Mouse (Mus musculus): ENCODE measurements around the gene Pan3. TPM values are rescaled to one million over a fixed set of nuclear protein-coding genes. Genes with fewer than 3 reads are reported as not detected.

Pan3 gene
- total RNA-seq, 1 experiment from 2014 or later = 387 TPM

DNA sequence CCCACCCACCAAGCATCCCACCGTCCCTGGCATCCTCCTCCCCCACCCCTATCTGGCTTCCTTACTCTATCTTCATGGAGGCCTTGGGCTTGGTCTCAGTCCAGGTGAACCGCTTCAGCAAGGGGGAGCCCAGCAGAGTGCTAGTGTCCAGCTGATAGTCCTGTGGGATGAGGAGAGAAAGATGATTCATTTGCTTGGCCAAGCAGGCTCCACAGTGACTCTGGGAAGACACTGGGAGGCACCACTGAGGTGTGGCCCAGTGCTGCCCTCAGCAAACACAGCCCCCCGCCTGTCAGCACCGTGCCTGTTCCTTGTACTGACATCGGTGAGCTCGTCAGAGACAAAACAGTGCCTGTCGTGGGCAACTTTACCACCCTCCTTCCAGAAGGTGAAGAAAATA is 136.4 kb downstream of the Pan3 start:
- no peak for ATAC-seq (replicated peaks in 1 of 2; ENCODE audit: insufficient read depth in 1 of 2, low FRiP score in 2 of 2, low TSS enrichment in 1 of 2, low read depth in 1 of 2, poor library complexity in 2 of 2, severe bottlenecking in 2 of 2)

DNA sequence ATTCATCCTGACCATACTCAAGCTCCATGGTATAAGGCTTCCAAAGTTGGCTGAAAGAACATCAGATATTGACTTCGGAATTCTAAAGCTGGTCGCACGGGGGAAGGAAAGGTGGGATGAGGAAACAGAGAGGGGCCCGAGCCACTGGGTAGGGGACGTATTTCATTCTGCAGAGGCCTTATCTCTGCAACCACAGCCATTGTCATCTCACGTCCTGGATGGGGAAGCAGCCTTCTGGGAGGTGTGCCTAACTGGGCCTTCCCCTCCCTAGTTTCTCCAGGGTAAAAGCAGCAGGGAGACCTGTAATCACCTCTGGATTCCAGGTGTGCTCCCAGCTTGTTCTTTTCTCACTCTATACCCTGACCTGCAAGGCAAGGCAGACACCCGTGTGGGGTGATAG is 142.7 kb downstream of the Pan3 start:
- no peak for ATAC-seq (replicated peaks in 1 of 2; ENCODE audit: insufficient read depth in 1 of 2, low FRiP score in 2 of 2, low TSS enrichment in 1 of 2, low read depth in 1 of 2, poor library complexity in 2 of 2, severe bottlenecking in 2 of 2)

DNA sequence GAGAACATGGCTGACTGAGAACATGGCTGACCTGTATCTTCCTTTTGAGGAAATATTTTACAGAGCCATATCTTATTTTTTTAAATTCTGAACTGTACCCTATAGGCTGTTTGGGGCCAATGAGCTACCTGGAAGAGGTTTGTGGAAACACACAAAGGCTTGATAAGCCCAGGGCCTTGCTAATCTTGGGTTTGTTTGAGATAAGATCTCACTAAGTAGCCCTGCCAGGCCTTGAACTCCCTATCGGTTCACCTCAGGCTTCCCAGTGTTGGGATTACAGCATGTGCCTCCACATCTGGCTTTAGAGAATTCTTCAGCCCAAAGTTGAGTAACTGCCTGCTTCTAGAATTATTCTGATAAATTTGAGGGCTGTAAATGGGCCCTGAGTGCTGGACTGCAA is 143.6 kb downstream of the Pan3 start:
- ATAC-seq (replicated peaks in 1 of 2; ENCODE audit: insufficient read depth in 1 of 2, low FRiP score in 2 of 2, low TSS enrichment in 1 of 2, low read depth in 1 of 2, poor library complexity in 2 of 2, severe bottlenecking in 2 of 2) = no peak

DNA sequence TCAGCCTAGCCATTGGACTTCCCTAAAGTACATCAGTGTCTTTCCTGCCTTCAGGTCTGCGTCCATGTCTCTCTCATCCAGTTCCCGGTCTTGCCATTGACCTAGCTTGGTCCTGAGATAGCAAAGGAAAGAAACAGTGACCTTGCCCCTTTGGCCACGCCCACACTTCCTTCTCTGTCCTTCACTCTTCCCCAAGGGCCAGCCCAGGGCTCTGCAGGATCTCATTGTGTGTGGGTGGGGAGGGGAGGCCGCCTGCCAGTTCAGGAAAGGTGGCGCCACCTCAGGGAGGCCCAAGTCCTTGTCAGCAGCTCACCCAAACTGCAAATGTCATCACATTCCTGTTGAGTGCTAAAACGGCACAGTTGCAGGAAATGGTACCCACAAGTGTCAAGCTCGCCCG is 144.6 kb downstream of the Pan3 start:
- ATAC-seq (replicated peaks in 1 of 2; ENCODE audit: insufficient read depth in 1 of 2, low FRiP score in 2 of 2, low TSS enrichment in 1 of 2, low read depth in 1 of 2, poor library complexity in 2 of 2, severe bottlenecking in 2 of 2) = peak; percentile 77 to 87

DNA sequence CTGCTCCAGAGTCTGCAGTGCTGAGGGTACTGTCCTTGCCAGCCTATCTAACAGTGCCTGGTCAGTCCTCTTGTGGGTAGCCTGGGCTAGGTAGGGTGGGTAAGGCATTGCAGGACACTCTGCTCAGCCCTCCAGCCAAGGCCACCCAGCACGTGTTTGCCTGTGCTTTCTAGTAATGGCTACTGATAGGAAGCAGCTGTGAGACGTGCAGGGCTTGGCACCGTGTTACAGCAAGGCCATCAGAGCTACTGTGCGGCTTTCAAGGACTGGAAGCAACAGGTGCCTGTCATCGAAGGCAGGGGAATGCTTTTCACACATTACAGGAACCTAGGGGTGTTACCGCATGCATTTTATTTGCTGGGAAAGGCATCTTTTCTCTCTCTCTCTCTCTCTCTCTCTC is 147.0 kb downstream of the Pan3 start:
- no peak for ATAC-seq (replicated peaks in 1 of 2; ENCODE audit: insufficient read depth in 1 of 2, low FRiP score in 2 of 2, low TSS enrichment in 1 of 2, low read depth in 1 of 2, poor library complexity in 2 of 2, severe bottlenecking in 2 of 2)

DNA sequence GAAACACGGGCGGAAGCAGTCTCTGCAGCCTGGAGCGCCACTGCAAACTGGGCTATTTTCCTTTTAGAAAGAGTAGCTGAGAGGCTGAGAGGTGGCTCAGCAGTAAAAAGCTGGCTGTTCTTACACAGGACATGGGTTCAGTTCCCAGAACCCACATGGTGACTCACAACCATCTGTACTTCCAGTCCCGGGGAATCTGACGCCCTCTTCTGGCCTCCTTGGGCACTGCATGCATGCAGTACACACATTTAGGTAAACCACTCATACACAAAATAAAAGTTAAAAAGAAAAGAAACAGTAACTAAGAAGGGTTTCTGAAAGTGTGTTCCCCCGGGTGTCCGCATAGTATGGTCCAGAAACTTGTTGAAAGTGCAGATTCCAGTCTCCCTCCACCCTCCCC is 149.2 kb downstream of the Pan3 start:
- no peak for ATAC-seq (replicated peaks in 1 of 2; ENCODE audit: insufficient read depth in 1 of 2, low FRiP score in 2 of 2, low TSS enrichment in 1 of 2, low read depth in 1 of 2, poor library complexity in 2 of 2, severe bottlenecking in 2 of 2)

DNA sequence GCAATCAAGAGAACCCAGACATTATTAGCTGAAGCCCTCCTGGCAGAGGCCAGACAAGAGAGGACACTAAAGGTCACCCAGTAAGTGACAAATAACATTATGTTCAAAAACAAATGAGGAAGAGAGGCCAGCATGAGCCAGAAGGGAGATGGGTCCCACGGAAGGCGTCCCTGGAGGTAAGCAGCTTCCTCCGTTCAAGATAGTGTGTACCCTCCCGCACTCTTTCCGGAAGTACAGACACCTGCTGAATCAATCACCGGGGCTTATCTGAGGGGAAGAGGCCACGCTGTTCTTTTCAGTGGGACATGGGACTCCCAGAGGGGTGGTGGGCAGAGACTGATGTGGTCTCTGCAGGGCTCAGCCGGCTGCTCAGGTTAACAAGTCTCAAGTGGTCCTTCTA is 149.7 kb downstream of the Pan3 start:
- ATAC-seq (replicated peaks in 1 of 2; ENCODE audit: insufficient read depth in 1 of 2, low FRiP score in 2 of 2, low TSS enrichment in 1 of 2, low read depth in 1 of 2, poor library complexity in 2 of 2, severe bottlenecking in 2 of 2) = no peak

DNA sequence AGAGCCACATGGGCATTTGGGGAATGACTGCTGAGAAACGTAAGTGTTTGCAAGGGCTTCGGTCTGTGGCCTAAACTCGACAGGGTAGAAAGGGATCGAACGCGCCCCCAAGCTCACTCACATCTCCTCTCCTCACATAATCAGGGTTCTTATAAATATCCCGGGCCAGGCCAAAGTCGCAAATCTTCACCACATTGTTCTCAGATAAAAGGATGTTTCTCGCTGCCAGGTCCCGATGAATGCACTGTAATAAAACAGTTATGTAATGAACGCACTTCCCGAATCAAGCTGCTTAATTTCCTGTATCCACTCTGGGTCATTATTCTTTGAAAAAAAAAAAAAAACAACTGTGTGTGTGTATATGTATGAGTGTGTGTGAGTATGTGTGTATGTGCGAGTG is 150.2 kb downstream of the Pan3 start:
- no peak for ATAC-seq (replicated peaks in 1 of 2; ENCODE audit: insufficient read depth in 1 of 2, low FRiP score in 2 of 2, low TSS enrichment in 1 of 2, low read depth in 1 of 2, poor library complexity in 2 of 2, severe bottlenecking in 2 of 2)

DNA sequence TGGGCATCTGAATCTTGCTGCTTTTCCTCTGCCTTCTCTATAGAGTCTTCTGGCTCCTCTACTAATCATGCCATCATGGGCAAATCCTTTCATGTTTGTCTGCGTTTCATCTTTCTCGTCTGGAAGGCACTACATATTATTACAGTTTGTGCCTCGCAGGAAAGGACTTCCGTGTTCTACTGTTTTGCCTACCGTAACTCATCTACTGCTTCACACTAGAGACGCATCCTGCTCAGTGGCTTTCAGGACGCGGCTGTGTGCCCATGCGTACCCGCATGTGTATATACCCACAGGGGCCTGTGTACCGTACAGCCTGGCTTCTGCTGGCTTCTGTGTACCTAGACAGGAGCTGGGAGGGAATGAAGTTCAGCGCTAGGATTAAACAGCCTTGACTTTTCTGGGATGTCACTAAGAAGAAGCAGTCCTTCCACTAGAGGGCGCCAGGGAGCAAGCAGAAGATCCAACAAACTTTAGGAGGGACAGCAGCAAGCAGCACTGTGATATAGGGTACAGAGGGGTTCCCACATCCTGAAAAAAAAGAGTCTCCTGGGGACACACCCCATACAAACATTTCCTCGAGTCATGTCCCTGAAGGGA is 153.8 kb downstream of the Pan3 start:
- ATAC-seq (replicated peaks in 1 of 2; ENCODE audit: insufficient read depth in 1 of 2, low FRiP score in 2 of 2, low TSS enrichment in 1 of 2, low read depth in 1 of 2, poor library complexity in 2 of 2, severe bottlenecking in 2 of 2) = peak; percentile 63 to 68; a peak in 3 of 4 replicates

DNA sequence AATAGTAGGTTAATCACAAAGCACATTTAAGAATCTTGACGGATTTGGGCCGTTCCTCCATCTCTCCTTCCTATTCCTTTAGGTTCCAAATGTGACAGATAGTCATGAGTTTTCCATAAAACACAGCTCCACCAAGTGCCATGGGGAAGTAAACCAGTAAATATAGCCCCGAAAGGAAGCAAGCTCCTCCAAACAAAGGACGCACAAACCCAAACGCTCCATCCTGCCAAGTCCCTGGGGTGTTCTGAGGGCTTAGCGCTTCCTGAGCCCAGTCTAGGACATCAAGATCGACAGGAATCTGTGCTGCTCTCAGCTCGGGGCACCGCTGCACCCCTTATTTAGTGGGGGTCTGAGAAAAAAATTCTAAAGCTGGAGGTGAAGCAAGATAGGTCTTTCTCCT is 154.7 kb downstream of the Pan3 start:
- 0 out of 4 replicates have a peak, but pooled peaks of 1 of the 2 experiments have one; percentile 27 for ATAC-seq (replicated peaks in 1 of 2; ENCODE audit: insufficient read depth in 1 of 2, low FRiP score in 2 of 2, low TSS enrichment in 1 of 2, low read depth in 1 of 2, poor library complexity in 2 of 2, severe bottlenecking in 2 of 2)

DNA sequence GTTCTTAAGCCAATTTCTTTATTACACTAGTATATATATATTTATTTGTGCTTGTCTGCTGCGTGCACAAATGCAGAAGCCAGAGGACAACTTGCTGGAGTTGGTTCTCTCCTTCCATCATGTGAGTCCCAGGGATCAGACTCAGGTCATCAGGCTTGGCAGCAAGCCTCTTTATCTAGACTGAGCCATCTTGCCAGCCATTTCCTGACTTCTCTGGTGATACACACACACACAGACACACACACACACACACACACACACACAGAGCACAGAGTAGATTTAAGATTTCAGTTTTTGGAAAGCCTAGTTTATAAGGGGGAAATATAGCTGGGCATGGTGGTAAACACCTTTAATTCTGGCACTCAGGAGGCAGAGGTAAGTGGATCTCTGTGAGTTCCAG is 155.1 kb downstream of the Pan3 start:
- 0 out of 4 replicates have a peak, but pooled peaks of 1 of the 2 experiments have one; percentile 4 for ATAC-seq (replicated peaks in 1 of 2; ENCODE audit: insufficient read depth in 1 of 2, low FRiP score in 2 of 2, low TSS enrichment in 1 of 2, low read depth in 1 of 2, poor library complexity in 2 of 2, severe bottlenecking in 2 of 2)

DNA sequence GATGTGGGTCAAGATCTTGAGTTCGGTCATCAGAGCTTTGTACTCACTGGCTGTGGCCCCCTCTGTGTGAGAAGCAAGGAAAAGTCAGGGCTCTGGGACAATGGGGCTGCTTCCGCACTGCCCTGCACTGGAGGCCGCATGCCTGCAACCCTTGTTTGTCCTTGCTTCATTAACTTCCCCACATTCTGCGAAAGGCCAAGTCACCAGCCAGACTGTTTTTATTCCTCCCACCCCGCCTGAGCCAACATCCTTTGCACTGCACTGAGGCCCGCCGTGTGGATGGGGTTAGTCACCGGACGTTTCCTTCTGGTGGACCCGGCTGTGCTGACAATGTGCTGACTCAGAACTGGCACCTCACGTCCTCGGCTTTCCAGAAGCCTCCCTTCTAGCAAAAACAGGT is 159.9 kb downstream of the Pan3 start:
- ATAC-seq (replicated peaks in 1 of 2; ENCODE audit: insufficient read depth in 1 of 2, low FRiP score in 2 of 2, low TSS enrichment in 1 of 2, low read depth in 1 of 2, poor library complexity in 2 of 2, severe bottlenecking in 2 of 2) = peak; percentile 83 to 85

DNA sequence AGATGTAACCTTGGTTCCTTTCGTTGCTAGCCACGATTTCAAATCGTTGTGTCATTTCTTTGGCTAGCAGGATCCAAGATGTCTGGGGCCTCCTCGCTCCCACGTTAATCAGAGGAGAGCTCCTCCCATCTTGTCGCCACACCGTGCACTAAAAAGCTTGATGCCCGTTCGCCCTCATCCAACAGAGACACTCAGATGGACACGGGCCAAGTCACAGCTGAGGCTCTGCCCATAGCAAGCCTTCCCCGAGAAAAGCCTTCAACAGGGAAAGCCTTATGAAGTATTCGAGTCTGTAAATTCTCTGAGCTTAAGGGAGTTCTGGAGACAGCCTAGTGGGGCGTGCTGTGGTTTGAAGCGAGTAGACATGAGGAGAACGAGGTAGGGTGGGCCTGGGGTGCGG is 167.9 kb downstream of the Pan3 start:
- no peak for ATAC-seq (replicated peaks in 1 of 2; ENCODE audit: insufficient read depth in 1 of 2, low FRiP score in 2 of 2, low TSS enrichment in 1 of 2, low read depth in 1 of 2, poor library complexity in 2 of 2, severe bottlenecking in 2 of 2)

Other genes with a start within 250 kb of the Pan3 start
- gene Gsx1, start 241.5 kb upstream of the Pan3 start, total RNA-seq (2017) = not detected in 2 replicates
- gene Pdx1, start 160.2 kb upstream of the Pan3 start, total RNA-seq (2017) = not detected in 2 replicates
- gene Cdx2, start 122.9 kb upstream of the Pan3 start, total RNA-seq (2017) = 0.74 TPM in 1 of 2 replicates, not detected in the other
- gene Urad, start 107.7 kb upstream of the Pan3 start, total RNA-seq (2017) = not detected in 2 replicates
- gene Flt3, start 29.7 kb upstream of the Pan3 start, total RNA-seq (2017) = 260 and 358 TPM in 2 replicates

Measured in hematopoietic stem cell, adult 5-6 weeks (primary cell).